Mouse (Mus musculus) brain, embryonic 14.5 days (tissue): ENCODE results near the gene Nkx2-3. TPM values are rescaled to one million over a fixed set of nuclear protein-coding genes. Genes with fewer than 3 reads are reported as not detected.

Experiments used
- DNase-seq: peaks from one replicate; pipeline ENCODE4 v3.0.0-alpha.2; 2011; ENCODE audit warnings: low read depth
- CTCF ChIP-seq: fragments of 200-500 bp; IDR thresholded peaks from 2 replicates; pipeline ENCODE4 v1.5.1; 2012; ENCODE audit warnings: inconsistent platforms, mild to moderate bottlenecking, moderate library complexity, borderline replicate concordance; ENCODE audit not compliant: insufficient read depth, insufficient read length; ENCODE audit errors: extremely low read depth
- POLR2A ChIP-seq: fragments of 200-500 bp; IDR thresholded peaks from 2 replicates; pipeline ENCODE4 v1.6.1; 2012; ENCODE audit warnings: mild to moderate bottlenecking, inconsistent platforms, borderline replicate concordance; ENCODE audit not compliant: poor library complexity, insufficient read depth, insufficient read length, severe bottlenecking; ENCODE audit errors: extremely low read depth
- polyA plus RNA-seq: library from polyadenylated mRNA; depleted of rRNA; stranded (reverse); fragments of >200 nt; gene quantifications from 2 replicates; pipeline ENCODE4 v1.2.3, GENCODE M21; 2012; rRNA removed

The Nkx2-3 gene
- polyA plus RNA-seq = 0.90 and 1.4 TPM in 2 replicates

DNA sequence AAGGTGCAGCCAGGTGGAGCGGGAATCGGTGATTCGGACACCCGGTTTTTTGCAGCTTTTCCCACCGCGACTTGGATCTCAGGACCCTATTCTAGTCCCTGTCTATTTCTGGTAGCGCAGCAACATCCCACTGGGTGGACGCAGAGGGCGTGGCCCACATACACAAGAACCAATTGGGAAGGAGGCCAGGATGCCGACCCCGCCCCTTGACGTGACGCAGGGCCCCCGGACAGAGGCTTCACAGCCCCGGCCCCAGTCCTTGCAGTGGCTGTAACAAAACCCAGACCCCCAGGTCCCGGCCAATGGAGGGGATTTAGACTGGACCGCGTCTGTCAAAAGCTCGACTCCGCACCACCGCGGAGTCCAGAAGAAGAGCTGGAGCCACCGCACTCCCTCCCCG lies at the start of gene Nkx2-3:
Nkx2-3 (plus strand) TSS at position 275 of the 400 bp plus-strand sequence.
- no peak for TF ChIP-seq CTCF
- no peak for TF ChIP-seq POLR2A
- peak; percentile 93 for DNase-seq

DNA sequence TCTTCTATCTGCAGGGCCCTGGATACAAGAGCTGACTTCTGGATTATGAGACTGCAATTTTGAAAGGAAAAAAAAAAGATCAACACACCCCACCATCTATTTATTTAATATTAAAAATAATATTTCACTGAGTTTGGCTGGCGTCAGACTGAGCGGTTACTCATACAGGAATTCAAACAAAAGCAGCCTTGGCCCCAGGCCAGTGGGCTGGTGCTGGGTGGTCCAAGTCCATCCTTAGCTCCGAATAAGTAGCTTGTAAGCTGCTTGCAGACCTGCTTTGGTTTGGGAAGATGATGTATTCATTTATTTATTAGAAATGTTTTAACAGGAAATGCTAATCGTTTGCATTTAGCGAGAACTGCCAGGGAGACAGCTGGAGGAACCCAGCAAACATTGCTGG lies 49.0 kb upstream of the Nkx2-3 start:
- no peak for DNase-seq
- TF ChIP-seq POLR2A = no peak
- no peak for TF ChIP-seq CTCF

DNA sequence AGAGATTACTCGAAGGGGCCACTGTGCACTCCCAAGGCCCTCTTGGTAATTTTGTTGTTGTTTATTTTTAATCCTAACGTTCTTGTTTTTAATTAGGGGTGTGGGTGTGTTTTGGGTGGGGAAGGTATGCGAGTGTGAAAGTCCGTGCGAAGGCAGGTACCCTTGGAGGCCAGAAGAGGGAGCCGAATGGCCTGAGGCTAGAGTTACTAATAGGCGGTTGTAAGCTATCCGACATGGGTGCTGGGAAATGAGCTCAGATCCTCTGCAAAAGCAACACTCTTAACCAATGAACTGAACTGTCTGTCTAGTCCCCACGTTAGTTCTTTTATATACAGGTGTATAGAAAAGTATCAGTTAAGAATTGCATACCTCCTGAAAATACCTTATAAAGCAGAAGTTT lies 43.8 kb upstream of the Nkx2-3 start:
- no peak for DNase-seq
- no peak for TF ChIP-seq POLR2A
- peak; percentile 36; the same call in 1 of the 2 replicates for TF ChIP-seq CTCF

GRCm38 (mm10) chr19:43569133-43569532 lies 43.0 kb upstream of the Nkx2-3 start:
- TF ChIP-seq CTCF (no peak), POLR2A (no peak)
- DNase-seq = no peak

DNA sequence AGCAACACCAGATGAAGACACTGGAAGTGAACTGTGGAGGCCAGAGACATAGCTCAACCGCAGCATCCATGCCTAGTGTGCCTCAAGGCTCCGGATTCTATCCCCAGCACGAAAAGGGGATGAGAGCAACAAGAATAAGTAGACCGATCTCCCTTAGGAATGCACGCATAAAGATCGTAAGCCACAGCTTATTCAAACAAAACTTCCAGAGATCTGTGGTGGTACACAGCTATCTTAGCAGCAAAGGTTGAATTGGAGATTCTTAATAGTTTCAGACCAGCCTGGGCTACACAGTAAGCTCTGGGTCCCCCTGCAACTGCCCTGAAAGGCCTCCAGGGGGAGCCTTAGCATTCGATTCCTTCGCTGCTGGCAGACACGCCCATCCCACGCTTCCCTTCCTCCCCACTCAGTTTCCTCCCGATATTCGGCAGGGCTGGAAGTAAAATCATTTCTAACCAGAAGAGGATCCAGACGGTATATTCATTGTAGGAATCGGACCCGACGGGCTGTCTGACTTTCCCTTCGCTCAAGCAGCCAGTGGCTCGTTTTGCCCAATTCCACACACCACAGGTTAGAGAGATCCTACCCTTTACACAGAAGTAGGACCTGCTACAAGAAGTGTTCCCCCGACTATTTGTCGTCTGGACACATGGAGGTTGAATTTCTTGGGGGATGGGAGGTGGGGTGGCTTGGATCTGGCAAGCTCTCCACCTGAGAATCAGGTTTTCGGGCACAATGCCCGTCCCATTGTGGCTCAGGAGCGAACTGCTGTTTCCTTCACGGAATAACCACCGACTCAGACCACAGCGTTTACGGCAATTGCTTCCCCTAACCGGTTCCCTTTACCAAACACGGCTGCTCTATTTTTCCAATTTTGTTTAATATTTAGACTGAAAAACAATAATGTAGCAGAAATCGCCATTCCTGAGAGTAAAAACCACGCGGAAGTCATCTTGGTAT lies 41.0 kb upstream of the Nkx2-3 start:
- no peak for TF ChIP-seq POLR2A
- peak; percentile 96 for TF ChIP-seq CTCF
- peak; percentile 93 for DNase-seq

DNA sequence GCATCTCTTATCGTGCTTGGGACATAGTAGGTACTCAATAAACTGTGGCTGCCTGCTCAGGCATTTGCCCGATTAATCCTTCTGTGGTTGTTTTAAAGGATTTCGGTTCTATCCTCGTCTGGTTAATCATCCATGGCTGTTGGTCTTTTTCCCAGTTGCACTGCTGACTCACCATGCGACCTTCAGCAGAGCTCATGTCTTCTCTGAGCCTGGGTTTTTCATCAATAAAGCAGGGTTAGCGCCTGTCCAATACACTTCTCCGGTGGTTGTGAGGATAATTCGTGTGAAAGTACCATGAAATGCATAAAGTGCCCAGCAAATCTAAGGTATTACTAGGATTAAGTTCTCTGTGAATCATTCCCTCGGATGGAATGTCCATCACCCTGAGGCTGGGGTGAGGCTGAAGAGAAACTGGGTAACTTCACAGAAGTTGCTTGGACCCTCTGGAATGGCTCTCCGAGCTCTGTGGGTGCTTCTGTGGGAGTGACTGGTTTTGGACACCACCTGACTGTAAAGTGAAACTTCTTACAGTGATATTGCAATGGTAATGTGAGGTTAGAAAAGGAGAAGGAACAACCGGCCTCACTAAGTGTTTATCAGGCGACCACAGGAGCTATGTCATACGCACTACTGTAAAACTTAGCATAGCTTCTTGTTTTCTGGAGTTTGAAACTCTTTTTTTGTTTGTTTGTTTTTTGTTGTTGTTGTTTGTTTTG lies 32.9 kb upstream of the Nkx2-3 start:
- no peak for DNase-seq
- TF ChIP-seq POLR2A (no peak), CTCF (no peak)

DNA sequence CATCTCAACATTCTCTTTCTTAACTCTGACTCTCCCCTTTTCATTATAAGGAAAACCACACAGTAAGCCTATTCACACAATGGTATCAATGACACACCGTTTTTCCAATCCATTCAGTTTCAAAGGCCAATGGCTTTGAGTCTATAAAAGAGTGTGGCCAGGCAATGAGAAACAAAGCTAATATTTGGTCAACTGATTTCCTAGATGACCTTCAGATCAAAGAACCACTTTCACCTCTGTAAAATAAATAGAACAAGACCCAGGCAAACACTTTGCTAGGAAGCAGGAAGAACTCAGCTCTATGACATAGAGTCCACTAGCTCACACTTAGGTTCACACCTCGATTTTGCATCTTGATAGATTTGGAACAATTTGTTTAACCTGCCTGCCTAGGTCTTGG lies 30.9 kb upstream of the Nkx2-3 start:
- no peak for DNase-seq
- TF ChIP-seq POLR2A (no peak), CTCF (no peak)

DNA sequence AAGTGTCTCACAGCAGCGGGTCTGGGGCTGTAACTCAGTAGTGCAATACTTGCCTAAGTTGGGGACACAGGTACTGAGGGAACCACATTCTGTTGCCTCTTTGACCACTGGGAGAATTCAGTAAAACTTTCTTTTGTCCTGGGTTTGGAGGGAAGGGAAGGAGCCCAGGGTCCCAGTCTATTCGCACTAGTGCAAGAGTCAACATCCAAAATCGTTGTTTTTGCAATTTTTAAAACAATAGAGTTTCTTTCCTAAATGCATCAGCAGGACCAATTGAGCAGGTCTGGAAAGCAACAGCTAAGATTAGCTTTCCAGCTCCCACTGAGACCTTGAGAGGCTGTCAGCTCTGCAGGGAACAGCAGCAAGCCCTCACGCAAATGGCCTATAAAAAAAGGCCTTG lies 28.9 kb upstream of the Nkx2-3 start:
- no peak for DNase-seq
- TF ChIP-seq CTCF = no peak
- TF ChIP-seq POLR2A = no peak

- TF ChIP-seq POLR2A = no peak
- no peak for TF ChIP-seq CTCF
- no peak for DNase-seq
Measured at GRCm38 (mm10) chr19:43583595-43583994, 28.5 kb upstream of the Nkx2-3 start.

DNA sequence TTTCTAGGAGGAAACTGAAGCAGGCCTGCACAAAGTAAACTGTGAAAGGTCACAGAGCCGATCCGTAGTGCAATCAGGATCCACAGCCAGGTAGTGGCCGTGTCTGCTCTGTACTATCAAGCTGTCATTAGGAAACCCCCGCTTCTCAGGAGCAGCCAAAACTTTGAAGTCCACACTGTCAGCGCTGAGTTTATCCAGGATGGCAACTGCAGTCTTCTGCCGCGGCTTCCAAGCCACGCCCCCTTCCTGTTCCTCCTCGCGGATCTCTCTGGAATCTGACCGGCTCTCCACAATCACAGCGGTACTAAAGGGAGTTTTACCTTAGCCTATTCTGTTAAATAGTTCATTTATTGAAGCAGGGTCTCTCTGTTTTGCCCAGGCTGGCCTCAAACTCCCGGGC lies 27.3 kb upstream of the Nkx2-3 start:
- TF ChIP-seq CTCF = no peak
- TF ChIP-seq POLR2A = no peak
- DNase-seq = no peak

GRCm38 (mm10) chr19:43592026-43592425 lies 20.1 kb upstream of the Nkx2-3 start:
- no peak for DNase-seq

More at GRCm38 (mm10) chr19:43592026-43592425, 20.1 kb upstream of the Nkx2-3 start:
- TF ChIP-seq CTCF (no peak), POLR2A (no peak)
